Mouse (Mus musculus): ENCODE results near the gene Tomm40.

The Tomm40 gene

DNA sequence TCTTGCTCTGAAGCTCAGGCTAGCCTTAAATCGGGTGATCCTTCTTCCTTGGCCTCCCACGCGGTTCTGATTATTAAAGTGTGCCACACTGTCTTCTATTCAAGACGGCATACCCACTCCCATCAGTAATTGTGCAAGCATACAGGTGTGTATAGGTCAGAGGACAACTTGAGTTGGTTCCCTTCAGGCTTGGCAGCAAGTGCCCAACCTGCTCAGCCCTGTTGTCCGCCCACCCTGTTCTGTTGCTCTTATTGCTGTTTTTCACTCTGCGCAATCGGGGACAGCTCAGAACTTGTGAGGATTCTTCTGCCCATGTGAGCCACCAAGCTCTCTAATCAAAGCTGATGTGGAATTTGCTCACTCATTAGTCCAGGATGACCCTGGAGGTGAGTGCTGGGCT, 10.0 kb downstream of the Tomm40 start:
- DNase-seq (ENCODE audit: low spot score in 2 of 2) = no peak

DNA sequence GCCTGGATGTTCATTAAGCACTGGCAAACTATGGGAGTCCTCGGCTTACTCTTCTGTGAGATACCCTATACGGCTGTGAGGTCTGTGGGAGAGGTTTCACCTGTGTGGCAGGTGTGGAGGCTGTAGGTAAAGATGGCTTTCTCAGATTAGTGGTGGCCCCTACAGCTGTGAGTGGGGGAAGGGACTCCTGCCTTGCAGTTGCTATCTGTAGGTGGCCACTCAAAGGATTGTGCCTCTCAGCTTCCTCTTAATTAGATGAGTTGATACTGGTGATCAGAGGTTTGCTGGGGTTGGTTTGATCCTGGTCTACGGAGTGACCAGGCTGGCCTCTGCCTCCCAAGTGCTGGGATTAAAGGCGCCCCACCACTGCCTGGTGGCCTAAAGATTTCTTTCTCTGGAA, 10.8 kb downstream of the Tomm40 start:
- DNase-seq (ENCODE audit: low spot score in 2 of 2) = no peak

GRCm38 (mm10) chr7:19702859-19703555, 12.2 kb downstream of the Tomm40 start:
- no peak for DNase-seq (ENCODE audit: low spot score in 2 of 2)

DNA sequence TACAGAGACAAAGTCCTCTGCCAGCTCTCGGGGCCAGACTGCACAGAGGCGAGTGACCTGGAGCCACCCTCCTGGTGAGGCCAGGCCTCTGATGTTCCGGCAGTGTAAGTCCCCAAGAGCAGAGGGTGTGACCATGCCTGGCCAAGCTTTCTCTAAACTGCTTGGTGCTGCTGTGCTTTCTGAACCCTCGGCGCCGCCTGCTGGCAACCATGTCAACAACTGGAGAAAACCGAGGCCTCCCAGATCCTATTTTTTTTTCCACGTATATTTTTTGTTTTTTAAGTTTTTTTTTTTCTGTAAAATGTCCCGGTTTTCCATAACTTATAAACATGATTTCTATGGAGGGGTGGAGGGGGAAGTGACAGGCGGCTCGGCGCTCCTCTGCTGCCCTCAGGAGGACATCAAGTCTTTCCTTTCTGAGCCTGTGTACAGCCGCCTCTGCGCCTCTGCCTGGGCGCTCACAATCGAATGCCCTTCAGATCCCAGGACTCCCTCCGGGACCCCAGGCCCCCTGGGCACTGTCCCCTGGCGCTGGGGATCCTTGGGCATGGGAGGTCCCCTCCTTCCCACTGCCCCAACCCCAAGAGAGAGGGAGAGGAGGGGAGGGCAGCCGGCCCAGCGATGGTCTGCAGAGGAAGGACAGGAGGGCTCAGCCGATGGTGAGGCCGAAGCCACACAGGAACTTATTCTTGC, 14.0 kb downstream of the Tomm40 start:
- peak in 1 of 2 experiments; percentile 83 for DNase-seq (ENCODE audit: low spot score in 2 of 2)

DNA sequence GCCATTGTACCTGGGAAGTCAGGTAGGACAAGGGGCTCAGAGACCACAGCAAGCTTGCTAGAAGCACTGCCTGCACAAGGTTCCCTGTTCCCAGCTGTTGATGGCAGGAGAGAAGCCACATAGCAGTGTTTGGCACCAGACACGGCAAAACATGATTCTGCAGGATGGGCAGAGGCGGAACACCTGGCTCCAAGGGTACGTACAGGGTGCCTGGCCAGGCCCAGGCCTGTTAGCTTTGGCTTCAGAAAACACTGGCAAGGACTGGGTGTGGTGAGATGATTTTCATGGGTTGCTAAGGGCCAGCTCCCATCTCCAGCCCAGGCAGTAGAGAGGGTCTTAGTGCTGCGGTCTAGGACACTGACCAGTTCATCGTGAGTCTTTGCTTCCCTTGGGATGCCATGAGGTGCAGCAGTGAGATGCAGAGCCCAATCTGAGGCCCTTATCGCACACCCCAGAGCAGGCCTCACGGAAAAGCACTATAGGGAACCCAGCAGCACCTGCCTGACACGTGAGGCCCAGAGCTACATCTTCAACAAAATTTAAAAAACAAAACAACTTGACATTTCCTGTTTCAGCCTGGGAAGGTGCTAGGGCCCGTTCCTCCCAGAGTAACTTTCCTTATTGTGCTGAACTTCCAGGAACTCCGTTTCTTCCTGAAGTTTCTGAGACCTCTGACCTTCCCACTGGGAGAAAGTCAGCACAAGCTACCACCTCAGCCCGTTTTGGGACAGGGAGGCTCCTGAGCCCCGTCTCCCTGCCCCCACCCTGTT, 14.8 kb downstream of the Tomm40 start:
- DNase-seq (ENCODE audit: low spot score in 2 of 2) = peak in 1 of 2 experiments; percentile 81

- DNase-seq (ENCODE audit: low spot score in 2 of 2) = no peak
Measured at GRCm38 (mm10) chr7:19699827-19700148, 15.4 kb downstream of the Tomm40 start.

DNA sequence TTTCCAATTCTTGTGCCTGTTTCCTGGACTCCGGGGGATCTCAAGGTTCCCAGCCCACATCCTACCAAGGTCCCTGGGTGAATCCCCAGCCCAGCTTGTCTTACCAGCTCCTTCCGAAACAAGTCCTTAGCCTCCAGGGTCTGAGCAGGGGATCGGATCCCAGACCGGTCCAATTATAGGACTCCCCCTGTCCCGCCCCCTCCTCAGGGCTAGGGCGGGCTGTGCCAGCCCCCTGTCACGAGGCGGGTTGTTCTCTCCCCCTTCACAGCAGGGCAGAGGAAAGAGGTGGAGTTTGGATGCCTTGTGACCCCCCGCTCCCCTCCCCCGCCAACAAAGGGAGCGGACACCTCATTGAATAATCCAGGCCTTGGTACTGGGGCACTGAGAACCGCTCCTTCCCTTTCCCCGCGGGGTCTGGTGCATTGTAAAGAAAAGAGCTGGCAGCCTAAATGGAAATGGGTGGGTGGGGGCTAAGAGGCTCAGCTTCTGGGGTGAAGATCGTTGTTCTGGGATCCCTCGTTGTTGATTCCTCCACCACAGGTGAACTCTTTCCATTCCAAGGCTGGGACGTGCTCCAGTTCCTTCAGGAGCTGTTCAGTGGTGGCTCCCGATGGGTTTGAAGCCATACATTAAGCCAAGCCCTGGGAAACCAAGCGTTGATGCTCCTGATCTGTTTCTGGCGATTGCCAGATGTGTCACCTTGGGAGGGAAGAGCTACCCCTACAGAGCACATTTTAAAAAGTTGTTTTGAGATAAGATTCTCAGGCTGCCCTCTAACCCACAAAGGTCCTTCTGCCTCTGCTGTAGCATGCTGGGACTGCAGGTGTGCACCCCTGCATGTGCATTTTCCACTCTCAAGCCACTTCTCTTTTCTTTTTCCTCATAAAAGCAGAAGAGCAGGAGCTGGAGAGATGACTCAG, 16.1 kb downstream of the Tomm40 start, which contains the start of gene Apoe:
Gene Apoe (minus strand): TSS at position 282 of the 920 bp plus-strand sequence.
- peak; percentile 81 to 85 for DNase-seq (ENCODE audit: low spot score in 2 of 2)

GRCm38 (mm10) chr7:19697949-19698906, 17.0 kb downstream of the Tomm40 start:
- no peak for DNase-seq (ENCODE audit: low spot score in 2 of 2)

DNA sequence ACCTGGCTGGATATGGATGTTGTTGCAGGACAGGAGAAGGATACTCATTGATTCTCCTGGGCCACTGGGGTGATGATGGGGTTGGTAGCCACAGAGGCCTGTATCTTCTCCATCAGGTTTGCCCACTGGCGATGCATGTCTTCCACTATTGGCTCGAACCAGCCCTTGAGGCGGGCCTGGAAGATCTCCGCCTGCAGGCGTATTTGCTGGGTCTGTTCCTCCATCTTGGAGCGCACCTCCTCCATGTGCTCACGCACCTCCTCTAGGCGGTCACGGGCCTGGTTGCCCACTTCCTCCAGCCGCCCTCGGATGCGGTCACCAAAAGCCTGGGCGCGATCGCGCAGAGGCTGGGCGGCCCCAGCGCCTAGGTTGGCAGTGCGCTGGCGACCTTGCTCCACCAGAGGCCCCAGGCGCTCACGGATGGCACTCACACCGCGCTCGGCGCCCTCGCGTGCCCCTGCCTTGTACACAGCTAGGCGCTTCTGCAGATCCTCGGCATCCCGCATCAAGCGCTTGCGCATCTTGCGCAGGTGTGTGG, 18.8 kb downstream of the Tomm40 start:
- DNase-seq (ENCODE audit: low spot score in 2 of 2) = no peak

- DNase-seq (ENCODE audit: low spot score in 2 of 2) = no peak
Measured at GRCm38 (mm10) chr7:19695881-19696280, 19.4 kb downstream of the Tomm40 start.

GRCm38 (mm10) chr7:19695213-19695594, 20.0 kb downstream of the Tomm40 start:
- DNase-seq (ENCODE audit: low spot score in 2 of 2) = no peak

- DNase-seq (ENCODE audit: low spot score in 2 of 2) = no peak
Measured at GRCm38 (mm10) chr7:19694336-19695212, 20.7 kb downstream of the Tomm40 start.

DNA sequence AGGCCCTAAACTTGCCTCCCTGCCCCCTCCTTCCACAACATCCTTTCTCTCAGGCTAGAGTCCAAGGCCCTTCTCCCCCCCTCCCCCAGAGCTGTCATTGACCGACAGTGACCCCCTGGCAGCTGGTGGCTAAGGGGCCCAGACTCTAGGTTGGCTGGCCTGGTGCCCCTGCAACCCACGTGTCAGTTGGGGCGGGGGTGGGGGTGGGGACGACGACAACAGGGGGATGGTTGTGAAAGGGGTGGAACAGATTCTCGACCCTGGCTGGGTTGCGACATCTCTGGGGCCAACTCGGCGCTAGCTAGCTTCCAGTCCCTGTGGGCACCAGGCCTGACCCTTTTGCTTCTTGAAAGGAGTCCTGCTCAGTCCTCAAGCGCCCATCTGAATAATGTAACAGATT, 21.8 kb downstream of the Tomm40 start:
- peak; percentile 67 to 79 for DNase-seq (ENCODE audit: low spot score in 2 of 2)

- no peak for DNase-seq (ENCODE audit: low spot score in 2 of 2)
Measured at GRCm38 (mm10) chr7:19691873-19692865, 23.1 kb downstream of the Tomm40 start, which contains the start of gene Apoc1. Gene Apoc1 (minus strand): TSS chr7:19692660.

GRCm38 (mm10) chr7:19691434-19691833, 23.8 kb downstream of the Tomm40 start:
- DNase-seq (ENCODE audit: low spot score in 2 of 2) = no peak

DNA sequence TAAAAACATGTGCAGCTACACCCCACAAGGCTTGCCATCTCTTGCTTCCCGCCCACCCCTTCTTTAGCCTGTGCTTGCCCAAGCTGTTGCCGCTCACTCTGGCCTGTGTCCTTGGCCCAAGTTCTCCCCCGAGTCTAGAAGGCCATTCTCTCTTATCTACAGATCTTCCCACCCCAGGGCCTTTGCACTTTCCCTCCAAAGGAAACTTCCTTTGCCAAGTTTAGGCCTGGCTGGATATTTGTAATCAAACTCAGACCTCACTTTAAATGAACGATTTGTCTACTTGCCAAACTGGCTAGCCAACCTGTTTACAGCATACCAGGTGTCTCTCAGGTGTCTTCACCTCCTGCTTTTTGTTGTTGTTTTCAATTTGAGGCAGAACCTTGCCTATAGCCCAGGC, 24.4 kb downstream of the Tomm40 start:
- DNase-seq (ENCODE audit: low spot score in 2 of 2) = no peak

- DNase-seq (ENCODE audit: low spot score in 2 of 2) = no peak
Measured at GRCm38 (mm10) chr7:19688611-19689010, 26.6 kb downstream of the Tomm40 start.

- no peak for DNase-seq (ENCODE audit: low spot score in 2 of 2)
Measured at GRCm38 (mm10) chr7:19688101-19688500, 27.1 kb downstream of the Tomm40 start.
